Mouse (Mus musculus) kidney, adult 8-10 months (tissue): ENCODE measurements around the gene Ago1.

Source experiments
- DNase-seq, 2 experiments: peaks; one replicate each; pipeline ENCODE4 v3.0.0; 2022

Gene Ago1

DNA sequence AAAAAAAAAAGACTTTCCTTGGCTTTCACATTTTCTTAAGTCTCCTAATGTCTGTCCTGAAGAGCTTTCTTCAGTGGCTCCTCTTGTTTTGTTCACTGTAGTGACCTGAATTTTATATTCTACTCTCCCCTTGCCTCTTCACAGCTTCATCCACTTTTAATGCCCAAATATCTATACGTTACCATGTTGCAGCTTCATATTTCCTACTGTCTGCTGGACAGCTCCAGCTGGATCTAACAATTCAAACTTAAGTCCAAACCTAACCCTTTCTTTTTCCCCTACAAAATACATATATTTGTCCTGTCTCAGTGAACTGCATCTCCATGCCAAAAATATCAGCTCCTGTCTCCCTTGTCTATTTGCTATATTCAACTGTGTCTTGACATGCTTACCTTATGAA is 951 bp upstream of the Ago1 start:
- DNase-seq, result no peak

DNA sequence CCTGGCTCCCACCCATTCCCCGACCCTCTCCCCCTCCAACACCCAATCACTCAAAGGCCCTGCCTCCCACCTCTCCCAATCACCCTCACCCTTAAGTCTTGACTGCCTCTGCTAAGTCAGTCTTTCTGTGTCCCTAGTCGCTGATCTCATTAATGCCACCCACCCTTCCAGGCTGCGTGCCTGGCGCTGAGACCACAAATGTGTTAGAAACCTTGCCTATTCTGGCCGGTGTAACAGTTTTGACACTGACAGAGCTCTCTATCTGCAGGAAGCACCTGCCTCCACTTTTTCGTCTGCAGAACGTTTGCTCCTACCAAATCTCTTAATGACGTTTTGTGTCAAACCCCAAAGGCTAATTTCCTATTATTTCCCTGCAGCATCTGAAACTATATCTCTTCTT is 542 bp upstream of the Ago1 start:
- DNase-seq, result no peak

DNA sequence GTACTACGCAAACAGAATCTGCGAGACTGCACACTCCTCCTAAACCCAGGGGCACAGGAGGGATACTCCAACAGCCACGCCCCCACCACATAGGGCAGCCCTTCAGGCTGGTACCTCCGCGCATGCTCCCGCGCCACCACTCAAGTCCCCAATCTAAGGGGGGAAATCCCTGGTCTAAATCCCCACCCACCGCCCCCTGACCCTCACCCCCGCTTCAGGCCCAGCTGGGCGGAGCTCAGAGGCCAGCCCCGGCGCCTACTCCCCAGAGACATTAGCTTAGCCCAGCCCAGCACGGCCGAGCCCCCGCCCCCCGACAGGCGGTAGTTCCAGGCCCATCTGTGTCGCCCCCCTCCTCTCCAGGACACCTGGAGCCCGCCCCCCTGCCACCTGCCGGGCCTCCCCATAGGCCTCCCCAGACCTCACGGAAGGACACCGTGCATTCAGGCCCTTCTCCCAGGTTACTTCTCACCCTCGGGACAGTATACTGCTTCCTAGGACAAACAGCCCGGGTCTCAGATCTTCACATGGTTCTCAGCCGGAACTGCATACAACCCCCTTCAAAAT is 580 bp downstream of the Ago1 start:
- peak; percentile 57 to 62 for DNase-seq

DNA sequence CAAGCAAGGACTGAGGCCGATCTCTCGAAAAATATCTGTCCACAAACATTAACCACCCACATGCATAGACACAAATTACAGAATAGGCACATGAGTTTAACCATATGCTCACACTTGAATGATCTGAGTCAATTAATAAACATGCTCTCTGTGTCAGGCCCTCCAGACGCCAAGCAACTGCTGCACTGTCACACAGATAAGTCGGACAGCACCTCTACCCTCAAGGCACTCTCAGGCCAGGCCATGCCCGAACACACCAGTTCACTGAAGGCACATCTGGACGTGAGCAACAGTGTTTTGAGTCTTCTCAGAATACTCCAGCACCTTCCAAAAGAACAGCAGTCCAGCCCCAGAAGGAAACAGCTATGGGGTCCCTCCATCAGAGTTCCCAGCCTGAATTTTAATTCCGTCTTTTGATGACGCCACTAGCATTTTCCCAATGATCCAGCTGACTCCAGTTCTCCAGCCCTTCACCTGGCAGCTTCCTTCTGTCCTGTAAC is 2.1 kb downstream of the Ago1 start:
- no peak for DNase-seq

DNA sequence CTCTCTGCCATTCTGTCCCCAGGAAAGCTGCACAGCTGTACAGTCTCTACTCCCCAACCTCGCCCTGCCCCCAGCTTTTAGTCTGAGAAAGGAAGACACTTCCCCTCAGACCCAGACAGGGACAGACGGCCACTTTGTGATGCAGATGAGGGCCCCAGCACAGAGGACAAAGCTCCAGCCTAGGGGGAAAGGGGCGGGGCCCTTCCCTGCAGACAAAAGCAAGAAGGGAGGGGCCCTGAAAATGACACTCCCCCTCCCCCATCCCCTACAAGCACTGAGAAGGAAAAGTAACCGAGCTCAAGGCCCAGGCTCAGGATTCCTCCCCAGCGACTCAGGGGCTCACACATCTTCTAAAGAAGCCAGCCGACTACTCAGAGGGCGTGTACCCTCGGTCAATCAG is 2.5 kb downstream of the Ago1 start:
- DNase-seq, result no peak

DNA sequence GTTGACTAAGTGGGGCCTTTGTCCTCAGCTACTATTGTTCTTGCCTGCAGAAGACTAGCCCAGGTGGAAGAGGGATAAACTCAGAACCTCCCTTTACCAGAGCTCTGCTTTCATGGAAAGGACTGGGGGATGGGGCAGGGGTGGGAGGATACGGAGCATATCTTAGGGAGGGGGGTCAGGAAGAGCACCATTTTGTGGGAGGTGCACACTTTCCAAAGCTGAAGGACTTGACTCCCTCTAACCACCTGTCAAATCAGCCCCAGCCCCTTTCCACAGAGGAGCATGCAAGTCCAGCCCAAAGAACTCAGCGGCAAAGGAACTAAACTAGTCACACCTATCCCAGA is 3.5 kb downstream of the Ago1 start:
- DNase-seq, result no peak

DNA sequence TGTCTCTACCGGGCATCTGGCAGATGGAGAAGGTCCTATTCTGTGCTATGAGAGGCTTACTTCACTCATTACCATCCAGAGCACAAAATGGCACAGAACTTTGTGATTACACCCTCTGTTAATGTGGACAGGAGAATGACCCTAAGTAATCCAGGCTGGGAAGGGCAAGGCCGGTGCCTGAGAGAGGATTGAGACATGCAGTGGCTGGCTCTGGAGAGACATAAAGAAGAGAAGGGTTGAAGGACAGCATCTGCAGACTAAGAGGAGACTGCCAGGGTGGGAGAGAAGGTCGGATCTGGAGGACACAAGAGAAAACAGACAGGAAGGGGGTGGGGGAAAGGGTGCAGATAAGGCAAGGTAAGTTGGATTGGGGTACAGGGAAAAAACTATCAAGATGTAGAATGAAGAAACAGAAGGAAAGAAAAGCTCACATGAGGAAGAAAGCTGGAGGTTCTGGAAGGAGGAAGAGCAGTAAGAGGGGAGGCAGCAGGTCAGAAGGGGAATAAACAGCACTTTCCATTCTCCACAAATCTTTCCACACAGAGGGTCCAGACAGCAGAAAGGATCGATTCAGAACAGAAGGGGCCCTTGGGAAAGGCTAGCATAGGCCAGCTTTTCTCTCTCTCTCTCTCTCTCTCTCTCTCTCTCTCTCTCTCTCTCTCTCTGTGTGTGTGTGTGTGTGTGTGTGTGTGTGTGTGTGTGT is 4.0 kb downstream of the Ago1 start:
- DNase-seq, result no peak

DNA sequence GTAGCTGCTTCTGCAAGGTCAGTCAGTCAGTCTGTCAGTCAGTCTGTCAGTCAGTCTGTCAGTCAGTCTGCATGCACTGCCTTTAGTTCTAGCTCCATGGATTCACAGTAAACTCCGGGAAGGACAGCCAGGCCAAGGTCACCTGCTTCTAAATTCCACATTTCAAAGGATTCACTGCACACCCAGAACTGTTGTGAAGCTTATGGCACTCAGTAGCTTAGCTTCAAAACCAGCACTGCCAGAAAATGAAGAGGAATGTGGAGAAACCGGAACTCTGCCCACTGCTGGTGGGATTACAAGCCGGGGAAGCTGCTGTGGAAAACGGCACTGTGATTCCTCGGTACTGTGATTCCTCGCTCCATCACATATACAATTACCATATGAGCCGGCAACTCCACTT is 12.9 kb downstream of the Ago1 start:
- no peak for DNase-seq

DNA sequence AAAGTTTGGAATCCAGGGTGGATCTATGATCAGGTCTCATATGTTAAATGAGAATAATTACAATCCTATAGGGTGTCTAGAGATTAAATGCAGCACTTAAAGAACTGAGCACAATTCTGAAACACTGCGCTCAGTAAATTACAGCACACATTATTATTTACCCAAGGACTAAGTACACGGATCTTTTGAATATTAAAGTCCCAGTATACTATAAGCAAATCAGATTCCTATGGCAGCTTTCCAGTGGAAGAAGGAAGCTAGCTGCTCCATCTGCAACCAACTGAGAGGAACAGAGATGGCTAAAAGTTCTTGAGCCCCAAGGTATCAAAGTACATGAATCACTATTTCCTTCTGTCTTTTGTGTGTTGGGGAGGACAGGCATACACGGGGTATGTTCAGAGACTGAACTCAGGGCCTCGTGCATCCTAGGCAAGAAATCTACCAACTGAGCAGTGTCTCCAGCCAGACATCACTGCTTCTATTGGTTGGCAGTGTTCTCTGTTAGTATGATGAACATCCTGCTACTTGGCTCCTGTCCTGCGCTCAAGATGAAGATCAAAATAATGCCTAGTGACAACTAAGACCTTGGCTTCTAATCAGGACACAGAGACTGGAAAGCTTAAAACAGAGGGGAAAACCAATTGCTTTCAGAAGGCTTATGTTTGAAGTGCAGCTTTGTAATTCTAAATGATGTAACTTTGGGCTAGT is 13.7 kb downstream of the Ago1 start:
- DNase-seq, result no peak

DNA sequence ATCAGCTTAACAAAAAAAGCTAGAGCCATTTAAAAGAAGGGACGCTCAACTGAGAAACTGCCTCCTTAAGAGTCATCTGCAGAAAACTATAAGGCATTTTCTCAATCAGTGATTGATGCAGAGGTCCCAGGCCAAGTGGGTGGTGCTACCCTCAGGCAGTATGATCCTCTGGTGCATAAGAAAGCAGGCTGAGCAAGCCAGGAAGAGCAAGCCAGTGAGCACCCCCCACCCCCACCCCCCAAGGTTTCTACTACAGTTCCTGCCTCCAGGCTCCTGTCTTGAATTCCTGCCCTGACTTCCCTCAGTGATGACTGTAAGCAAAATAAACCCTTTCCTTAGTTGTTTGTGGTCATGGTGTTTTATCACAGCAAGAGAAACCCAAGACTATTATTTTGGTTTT is 18.1 kb downstream of the Ago1 start:
- no peak for DNase-seq

DNA sequence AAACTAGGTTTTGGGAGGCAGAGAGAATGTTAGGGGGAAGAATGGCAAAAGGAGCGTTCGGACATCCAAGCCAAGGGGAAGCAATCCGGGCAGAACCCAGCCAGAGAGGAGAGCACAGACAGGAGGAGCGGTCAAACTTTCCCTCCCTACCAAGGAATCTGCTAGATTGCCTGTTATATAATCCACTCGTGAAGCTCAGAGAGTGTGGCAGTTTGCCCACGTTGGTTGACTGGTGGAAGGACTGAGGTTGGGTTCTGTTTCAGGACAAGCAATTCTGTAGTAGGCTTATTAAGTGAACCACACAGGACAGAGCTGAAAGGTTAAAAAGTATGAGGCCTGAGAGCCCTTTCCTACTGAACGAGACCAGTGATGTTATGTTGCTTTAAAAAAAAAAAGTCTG is 21.3 kb downstream of the Ago1 start:
- no peak for DNase-seq

DNA sequence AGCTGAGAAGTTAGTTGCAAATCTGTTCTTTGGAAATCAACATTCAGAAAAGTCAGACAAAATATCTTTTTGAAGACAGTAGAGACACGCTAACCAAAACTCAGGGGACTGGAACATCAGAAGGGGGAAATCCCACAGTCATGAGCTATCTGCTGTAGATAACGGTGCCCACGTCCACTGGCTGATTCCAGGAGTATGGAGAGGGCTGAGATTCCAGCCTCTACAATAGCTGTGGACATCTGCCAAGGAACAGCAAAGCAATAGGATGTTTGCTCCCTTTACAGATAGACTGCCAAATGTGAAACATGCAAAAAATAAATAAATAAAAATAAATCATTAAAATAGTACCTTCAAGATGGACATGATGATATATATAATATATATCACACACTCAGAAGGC is 23.9 kb downstream of the Ago1 start:
- DNase-seq, result no peak

DNA sequence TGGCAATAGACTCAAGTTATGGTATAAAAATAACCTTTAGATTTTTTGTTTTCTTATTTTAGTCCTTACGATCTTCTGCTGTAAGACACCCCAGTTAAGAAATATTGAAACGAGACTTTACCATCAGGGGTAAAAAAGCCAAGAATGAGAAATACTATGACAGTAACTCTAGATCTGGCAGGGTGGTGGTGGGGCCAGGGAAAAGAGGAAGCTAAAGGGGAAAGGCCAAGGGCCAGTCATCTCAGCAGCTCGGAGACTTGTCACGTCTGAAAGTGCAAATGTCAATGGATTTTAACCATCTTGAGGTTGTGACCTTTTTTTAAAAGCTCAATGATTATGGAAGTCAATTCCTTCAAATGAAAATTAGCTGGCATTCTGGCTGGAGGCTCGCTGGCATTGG is 30.1 kb downstream of the Ago1 start:
- DNase-seq, result no peak

DNA sequence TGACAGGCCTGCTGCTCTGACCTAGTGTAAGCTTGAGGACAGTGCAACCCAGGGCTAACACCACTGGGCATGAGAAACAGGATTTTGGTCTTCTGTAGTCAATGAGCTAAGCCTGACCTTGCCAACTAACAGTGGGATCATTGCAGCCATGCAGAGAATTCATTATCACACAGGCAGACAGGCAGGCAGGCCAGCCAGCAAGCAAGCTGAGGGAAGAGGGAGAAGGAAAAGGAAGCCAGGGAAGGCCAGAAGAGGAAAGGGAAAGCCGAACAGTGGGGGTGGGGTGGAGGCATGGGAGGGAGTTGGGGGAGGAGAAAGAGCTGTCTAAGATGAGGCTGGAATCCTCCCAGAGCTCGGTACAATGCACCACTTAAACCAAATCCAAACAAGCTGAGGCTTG is 32.1 kb downstream of the Ago1 start:
- DNase-seq, result no peak

DNA sequence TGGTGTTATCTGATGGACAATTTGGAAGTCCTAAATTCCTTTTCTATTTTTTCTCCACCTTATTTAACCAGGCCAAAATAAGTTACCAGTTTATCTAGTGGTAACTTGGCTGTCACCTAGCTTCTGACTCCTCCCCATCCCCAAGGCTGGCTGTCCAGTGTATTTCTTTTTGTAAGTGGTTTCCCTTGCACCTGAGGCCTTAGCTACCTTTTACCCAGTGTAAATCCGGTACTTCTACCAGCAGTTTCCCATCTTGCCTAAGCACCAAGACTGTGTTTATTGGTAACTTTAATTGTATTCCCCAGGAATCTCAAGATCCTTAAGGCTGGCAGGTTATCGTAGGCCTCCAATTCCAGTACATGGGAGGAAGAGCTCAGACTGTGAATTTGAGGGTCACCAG is 34.3 kb downstream of the Ago1 start:
- DNase-seq, result no peak

DNA sequence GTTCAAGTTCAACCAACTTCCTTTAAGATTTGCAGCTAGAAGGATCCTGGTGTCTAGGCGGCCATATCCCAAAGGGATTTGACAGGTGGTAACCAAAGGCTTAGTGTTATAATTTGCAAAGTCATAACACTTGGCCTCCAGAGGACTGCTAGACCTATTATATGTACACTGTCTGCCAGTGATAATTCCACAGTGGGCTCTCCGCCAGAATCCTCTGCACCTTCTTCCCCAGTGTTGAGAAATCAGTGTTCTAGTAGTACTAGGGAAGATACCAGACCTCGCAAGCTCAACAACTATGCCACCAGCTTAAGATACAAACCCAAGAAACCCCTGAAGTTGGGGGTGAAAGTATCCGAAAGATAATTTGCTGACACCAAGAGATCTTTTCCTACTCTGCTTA is 35.2 kb downstream of the Ago1 start:
- no peak for DNase-seq

DNA sequence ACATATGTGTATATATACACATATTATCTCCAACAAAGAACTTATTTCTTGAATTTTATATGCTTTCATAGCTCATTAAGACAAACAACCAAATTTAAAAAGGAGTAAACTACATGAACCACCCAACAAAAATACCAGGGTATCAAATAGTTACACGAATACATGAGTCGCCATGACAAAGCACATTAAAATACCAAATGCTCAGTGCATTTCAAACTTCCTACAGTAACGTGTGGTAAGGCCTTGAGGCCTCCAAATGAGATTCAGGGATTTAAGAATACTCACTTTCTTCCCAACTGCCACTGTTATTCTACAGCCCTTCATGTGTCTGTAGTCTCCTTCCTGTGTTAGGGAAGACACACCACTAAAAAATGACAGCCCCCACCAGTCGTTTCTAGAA is 36.6 kb downstream of the Ago1 start:
- no peak for DNase-seq

DNA sequence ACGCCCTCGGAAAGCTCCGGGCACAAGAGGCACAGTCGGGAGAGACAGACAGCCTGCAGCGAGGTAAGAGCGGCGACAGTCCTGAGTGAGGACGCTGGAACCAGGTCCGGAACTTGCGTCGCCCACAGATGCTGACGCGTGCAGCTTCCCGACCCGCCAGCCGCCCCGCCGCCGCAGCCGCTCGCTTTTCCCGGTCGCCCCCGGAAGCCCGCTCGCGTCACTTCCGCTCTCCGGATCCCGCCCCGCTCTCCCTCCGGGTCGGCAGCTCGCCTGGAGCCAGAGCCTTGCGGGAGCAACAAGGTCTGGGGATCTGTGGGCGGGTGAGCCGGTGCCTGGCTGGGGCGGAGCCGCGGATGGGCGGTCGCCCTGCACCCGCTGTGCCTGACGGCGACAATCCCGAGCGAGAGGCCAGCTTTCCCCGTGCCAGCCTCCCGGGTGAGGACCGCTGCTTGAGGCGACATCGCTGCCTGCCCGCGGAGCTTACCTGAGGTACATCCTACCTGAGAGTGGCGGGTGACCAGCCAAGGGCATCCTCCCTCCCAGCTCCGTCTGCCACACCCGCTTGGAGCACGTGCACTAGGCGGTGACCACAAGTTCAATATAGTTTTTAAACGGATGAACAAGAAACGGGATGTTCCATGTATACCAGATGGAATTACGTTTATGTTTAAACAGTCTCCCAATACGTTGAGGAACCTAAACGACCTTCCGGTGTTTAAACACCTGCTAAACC is 38.9 kb downstream of the Ago1 start, which contains the start of gene Ago3:
TSS of gene Ago3 (minus strand) at position 210 of the 733 bp plus-strand sequence.
- DNase-seq, result peak; percentile 93 to 94

DNA sequence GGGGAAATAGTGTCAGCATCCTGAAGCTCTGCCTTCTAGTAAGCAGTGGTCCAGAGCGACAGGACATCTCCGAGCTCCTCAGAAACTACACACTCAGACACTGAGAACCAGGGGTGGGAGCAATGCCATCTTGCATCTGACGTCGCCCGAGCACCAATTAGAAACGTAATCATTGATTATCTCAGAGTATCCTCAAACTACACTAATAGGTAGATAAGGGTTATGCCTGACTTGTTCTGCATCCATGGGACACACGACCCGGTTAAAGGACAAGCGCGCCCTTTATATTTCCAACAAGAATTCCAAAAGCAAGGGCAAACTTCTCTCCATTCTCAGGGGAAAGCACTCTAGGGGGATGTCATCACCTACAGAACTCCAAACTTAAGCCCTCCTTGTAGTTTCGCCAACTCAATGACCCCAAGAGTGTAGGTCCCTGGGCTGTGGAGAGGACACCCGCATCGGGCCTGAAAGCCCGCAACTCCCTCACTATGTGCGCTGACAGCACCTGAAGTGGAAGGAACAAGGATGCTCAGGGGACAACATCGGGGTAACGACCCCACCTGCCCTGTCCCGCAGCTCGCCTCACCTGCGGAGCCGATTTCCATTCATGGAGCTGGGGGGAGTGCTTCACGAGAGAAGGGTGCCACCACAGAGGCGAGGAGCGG is 39.6 kb downstream of the Ago1 start:
- no peak for DNase-seq

DNA sequence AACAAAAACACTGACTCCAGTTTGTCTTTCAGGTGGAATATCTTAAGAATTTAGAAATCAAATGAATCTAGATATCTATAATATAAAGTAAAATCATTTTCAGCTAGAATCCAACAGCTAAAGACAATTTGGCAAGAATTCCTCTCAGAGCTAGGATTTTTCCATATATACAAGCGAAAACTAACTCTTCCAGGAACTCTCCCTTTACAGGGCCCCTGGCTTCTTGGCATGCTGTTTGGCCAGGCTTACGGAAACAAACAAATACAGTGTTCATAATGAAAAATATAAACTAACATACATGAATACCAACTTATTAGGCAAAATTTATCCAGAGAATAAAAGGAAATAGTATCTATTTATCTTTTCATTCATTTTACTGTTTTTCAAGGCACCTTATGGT is 44.5 kb downstream of the Ago1 start:
- no peak for DNase-seq

DNA sequence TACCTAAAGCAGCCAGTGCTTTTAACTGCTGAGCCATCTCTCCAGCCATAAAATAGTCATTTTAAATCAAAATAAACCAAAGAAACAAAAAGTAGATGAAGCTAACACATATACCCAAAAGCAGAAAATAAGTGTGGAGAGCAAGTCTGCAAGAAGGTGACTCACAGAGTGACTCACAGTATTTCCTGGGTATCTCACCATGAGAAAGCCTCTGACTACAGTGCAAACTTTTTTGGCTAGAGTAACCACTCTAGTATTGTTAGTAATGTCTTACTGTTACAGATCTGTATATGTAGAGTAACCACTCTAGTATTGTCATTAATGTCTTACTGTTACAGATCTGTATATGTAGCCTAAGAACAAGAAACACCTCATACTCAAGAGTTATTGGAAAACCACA is 52.7 kb downstream of the Ago1 start:
- DNase-seq, result no peak

DNA sequence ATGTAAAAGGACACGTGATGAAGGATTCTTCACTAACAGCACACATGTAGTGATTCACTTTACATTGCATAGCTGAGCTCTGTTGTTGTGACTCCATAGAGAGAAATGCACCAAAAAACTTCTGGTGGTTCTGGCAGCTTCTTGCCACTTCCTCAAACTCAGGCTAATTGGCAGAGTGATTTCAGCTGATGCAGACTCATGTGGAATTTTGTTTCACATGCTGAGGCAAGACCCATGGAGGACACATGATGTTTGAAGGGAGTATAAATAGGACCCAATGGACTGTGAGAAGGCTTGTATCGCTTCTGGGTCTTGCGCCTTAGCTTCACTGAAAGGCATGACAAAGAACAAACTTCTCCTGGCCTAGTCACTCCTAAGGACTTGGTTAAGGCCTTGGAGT is 55.9 kb downstream of the Ago1 start:
- no peak for DNase-seq
